Mouse (Mus musculus) ES-Bruce4 (cell line): ENCODE data around the gene Nudcd3.

ENCODE experiments used
- CTCF ChIP-seq: IDR thresholded peaks from one replicate; pipeline ENCODE4 v1.8.1; 2011; ENCODE audit warnings: low read depth, low read length
- EP300 ChIP-seq: IDR thresholded peaks from 2 replicates; pipeline ENCODE4 v1.6.1; 2011; ENCODE audit warnings: low read depth, low read length; ENCODE audit not compliant: insufficient read depth
- POLR2A ChIP-seq: IDR thresholded peaks from one replicate; pipeline ENCODE4 v1.8.1; 2011; ENCODE audit warnings: low read length; ENCODE audit not compliant: insufficient read depth

GRCm38 (mm10) chr11:6062329-6062728 lies 137.9 kb downstream of the Nudcd3 start:
- no peak for TF ChIP-seq CTCF
- TF ChIP-seq POLR2A, result no peak
- TF ChIP-seq EP300, result no peak
